Mouse (Mus musculus) layer of hippocampus, postnatal 10 days (tissue): ENCODE measurements around the gene Ptges3l. TPM values are rescaled to one million over a fixed set of nuclear protein-coding genes. Genes with fewer than 3 reads are reported as not detected.
A peak's percentile ranks its signal among the peaks of the same experiment; 100 is the strongest.
"Not testable (repeated sequence)": the region's sequence is repeated elsewhere in the genome, so short reads cannot be mapped to it uniquely, and the experiment has no call there.

Source experiments
- DNase-seq, 2 experiments: peaks; one replicate each; pipeline ENCODE4 v3.0.0; 2021; ENCODE audit warnings: low spot score in 2 of 2
- total RNA-seq, 2 experiments: library from RNA; stranded (reverse); gene quantifications; 2 replicates each; pipeline ENCODE4 v1.2.3; 2021

The Ptges3l gene
- total RNA-seq, 2 experiments from 2014 or later, result 1.3 to 1.9 TPM

DNA sequence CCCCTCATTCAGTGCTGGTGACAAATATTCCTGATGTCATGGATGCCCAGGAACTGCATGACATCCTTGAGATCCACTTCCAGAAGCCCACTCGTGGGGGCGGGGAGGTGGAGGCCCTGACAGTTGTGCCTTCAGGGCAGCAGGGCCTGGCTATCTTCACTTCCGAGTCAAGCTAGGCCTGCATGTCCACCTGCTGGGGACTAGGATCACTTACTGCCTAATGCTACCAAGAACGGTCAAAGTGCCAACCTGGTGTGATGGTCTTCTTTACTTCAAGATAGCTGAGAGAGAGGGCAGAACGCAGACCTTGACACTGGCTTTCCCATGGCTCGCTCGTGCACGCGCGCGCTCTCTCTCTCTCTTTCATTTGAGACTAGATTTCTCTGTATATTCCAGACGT lies 33.1 kb upstream of the Ptges3l start:
- no peak for DNase-seq

DNA sequence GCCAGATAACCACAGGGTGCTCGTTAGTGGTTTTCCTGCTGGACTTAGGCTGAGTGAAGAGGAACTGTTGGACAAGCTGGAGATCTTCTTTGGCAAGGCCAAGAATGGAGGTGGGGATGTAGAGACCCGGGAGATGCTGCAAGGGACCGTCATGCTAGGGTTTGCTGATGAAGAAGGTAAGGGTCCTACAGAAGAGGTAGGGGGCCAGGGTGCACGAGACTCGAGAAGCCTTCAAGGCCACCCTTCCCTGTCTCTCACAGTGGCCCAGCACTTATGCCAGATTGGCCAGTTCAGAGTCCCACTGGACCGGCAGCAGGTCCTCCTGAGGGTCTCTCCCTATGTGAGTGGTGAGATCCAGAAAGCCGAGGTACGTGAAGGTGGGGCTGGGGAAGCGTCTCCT lies 32.5 kb upstream of the Ptges3l start:
- DNase-seq, result no peak

DNA sequence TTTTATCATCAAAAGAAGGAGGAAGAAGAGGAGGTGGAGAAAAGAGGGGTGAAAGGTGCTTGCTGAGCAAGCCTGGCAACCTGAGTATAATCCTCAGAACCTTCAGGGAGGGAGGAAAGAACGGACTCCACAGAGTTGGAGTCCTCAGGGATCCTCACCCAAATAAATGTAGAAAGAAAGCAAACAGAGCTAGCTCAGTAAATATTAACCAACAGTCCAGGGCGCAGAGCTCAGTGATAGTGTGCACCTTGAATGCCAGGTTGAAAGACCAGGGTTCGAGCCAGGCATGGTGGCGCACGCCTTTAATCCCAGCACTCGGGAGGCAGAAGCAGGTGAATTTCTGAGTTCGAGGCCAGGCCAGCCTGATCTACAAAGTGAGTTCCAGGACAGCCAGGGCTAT lies 30.5 kb upstream of the Ptges3l start:
- DNase-seq, result no peak

DNA sequence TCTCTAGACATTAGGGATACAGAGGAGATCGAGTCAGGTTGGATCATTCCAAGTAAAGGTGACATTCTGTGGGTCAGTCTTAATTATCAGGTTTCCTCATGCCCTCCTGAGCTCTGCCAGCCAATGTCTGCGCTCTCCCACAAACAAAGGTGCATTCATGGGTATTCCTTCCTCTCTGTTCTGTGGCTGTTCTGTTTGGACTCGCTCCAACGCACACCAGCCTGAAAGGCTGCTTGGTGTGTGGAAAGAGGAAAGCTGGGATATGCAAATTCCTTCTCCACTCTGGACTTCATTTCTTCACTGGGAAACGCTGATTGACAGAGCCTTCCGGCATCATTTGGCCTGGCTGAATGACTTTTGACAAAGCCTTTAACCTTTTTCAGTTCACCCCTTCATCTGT lies 29.6 kb upstream of the Ptges3l start:
- DNase-seq, result no peak

DNA sequence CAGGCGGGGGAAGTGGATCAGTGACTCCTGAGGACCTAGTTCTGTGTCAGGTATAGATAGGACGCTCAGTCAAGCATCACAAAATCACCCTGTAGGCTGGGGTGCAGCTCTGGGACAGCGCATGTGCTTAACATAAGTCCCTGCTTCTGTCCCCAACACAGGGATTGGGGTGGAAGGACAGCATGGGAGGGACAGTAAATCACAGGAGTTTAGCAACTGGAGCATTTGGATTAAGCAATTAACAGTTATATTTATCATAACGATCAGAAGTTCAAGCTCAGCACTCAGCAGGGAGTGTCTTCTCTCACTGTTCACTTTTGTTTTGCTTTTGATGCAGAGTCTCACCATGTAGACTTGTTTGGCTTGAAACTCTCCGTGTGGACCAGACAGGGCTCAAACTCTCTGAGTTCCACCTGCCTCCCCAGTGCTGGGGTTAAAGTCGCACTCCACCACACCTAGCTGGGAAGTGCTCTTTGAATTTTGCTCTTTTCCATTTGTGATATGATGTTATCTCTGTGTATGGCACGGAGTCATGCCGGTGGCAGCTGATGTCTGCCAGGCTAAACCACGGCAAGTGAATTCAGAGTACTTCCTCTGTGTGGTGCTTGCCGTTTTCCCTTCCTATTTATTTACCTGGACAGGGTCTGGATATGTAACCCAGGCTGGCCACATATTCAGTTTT lies 27.1 kb upstream of the Ptges3l start:
- no peak for DNase-seq

DNA sequence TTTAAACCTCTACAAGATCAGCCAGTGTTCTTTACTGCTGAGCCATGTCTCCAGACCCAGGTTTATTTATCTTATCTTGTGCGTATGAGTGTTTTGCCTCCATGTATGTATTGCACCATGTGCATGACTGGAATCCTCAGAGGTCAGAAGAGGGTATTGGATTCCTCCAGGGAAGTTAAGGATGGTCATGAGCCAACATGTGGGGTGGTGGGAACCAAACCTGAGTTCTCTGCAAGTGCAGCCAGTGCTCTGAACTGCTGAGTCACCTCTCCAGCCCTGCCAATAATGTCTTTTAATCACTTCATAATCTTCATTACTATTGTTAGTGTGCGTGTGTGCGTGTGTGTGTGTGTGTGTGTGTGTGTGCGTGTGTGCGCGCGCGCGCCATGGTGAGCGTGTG lies 26.4 kb upstream of the Ptges3l start:
- no peak for DNase-seq

DNA sequence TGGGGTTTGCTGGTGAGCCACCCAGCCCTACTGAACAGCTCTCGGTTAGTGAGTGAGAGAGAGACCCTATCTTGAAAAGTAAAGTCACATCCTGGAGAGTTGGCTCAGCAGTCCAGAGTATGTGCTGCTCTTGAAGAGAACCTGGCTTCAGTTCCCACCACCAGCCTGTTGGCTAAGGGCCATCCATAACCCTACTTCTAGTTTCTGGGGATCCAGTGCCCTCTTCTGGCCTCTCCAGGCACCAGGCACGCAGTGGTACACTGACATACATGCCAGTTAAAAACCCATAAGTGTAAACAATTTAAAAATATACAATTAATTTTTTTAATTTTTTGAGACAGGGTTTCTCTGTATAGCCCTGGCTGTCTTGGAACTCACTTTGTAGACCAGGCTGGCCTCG lies 25.3 kb upstream of the Ptges3l start:
- no peak for DNase-seq

DNA sequence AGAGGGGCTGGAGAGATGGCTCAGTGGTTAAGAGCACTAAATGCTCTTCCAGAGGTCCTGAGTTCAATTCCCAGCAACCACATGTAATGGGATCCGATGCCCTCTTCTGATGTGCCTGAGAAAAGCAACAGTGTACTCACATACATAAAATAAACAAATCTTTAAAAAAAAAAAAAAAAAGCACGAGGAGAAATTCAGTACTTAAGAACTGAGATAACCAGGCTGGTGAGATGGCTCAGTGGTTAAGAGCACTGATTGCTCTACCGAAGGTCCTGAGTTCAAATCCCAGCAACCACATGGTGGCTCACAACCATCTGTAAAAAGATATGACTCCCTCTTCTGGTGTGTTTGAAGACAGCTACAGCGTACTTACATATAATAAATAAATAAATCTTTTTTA lies 24.5 kb upstream of the Ptges3l start:
- DNase-seq, result not testable (repeated sequence)

DNA sequence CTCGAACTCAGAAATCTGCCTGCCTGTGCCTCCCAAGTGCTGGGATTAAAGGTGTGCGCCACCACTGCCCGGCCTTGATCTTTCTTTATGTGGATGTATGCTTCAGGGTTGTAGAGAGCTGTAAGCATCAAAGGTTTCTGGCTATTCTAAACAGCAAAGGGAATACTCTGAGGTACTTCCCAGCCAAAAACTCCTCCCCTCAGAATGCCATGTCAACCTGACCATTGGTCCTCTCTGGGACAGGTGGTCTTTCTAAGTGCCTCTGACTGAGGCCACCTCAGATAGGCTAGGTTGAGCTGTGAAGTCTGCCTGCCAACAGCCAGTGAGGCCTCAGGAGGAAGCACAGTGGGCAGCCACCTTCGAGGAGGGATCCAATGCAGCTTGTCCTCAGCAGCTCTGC lies 23.8 kb upstream of the Ptges3l start:
- no peak for DNase-seq

DNA sequence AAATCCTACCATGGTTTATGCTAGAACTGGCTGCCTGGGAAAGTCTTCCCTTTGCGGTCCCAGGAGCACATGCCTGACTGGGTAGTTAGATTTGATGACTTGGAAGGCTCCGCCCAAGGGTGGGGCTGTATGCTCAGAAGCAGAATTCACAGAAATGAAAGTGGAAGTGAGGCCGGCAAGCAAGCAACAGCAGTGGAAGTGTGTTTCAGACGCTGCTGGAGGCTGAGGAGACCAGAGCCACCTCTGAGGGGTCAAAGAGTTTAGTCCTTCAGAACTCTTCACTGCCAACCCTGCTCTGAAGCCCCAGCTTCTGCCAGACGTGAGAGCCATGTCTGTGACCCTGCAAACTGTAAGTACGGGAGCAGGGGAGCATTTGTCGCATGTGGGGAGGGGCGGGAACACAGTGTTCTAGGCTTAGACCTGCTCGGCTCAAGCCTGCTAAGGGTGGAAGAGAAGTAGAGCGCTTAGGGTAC lies 23.2 kb upstream of the Ptges3l start, which contains the start of gene Ifi35:
Gene Ifi35 (plus strand): TSS at position 134 of the 473 bp plus-strand sequence.
- DNase-seq, result no peak

DNA sequence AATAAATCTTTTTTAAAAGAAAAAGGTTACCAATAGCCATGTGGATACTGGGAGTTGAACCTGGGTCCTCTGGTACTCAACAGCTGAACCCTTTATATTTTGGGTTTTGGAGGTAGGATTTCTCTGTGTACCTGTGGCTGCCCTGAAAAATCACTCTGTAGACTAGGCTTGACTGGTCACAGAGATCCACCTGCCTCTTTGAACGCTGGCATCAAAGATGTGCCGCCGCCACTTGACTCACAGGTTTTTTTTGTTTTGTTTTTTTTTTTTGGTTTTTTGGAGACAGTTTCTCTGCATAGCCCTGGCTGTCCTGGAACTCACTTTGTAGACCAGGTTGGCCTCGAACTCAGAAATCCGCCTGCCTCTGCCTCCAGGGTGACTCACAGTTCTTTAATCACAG lies 22.7 kb upstream of the Ptges3l start:
- DNase-seq, result no peak

DNA sequence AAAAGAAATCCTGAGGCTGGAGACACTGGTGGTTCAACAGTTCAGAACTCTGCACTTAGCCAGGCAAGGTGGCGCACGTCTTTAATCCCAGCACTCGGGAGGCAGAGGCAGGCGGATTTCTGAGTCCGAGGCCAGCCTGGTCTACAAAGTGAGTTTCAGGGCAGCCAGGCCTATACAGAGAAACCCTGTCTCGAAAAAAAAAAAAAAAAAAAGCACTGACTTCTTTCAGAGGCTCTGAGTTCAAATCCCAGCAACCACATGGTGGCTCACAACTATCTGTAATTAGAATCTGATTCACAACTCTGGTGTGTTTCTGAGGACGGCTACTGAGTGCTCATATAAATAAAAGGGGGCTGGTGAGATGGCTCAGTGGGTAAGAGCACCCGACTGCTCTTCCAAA lies 21.7 kb upstream of the Ptges3l start:
- not testable (repeated sequence) for DNase-seq

DNA sequence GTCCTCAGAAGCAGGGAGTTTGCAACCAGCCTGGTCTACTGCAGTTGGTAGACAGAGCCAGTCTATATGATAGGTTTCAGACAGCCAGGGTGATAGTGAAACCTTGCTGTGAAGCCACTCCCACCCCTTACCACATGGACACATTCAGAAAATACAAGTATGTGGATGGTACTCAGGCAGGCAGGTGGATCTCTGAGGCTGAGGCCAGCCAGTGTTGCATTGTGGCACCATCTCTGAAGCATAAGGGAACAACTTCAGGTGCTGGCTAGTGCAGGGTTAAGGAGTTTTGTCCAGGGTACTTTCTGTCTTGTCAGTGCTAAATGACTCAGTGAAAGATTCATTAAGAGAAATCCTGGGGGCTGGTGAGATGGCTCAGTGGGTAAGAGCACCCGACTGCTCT lies 21.2 kb upstream of the Ptges3l start:
- no peak for DNase-seq

DNA sequence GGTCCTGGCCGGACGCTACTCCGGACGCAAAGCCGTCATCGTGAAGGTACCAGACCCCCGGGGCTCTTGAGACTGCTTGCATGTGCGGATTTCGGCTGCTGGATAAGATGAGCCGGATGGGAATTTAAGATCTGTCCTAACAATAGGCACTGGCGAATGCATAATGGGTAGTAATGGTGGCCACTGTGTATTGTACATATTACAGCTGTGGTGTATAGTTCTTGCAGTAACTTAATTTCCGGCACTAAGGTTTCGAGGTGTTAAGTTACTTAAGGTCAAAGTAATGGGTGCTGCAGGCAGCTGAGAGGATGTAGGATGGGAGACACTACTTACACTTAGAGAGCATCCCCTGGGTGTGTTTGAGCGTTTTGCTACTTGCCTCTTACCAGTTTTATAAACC lies 17.6 kb upstream of the Ptges3l start:
- no peak for DNase-seq

DNA sequence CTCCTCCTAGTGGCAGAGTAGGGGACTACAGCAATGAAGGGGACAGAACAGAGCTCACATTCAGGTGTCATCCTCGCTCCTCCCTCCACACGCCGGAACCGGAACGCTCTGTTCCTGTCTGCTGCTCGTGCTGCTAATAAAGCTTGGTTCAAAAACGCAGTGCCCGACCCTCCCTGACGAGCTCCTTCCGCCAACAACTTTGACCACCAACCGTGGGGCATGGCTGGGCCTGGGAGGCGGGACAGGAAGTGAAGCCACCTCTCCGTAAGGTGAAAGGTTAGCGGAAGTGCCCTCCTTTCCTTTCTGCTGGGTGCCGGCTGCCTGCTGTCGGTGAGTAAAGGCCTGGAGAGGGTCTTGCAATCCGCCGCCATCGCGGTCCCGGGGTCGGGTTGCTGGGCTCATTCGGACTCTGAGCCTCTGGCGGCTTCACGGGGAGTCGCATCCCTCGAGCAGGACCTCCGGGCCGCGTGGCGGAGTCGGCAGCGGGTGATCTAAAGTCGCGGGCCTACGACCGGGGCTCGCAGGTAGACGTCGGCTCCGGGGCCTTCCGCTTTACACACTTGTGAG lies 17.1 kb upstream of the Ptges3l start, which contains the start of gene Rpl27:
Gene Rpl27 (plus strand): TSS at position 172 of the 567 bp plus-strand sequence.
- peak; percentile 96 to 97 for DNase-seq

DNA sequence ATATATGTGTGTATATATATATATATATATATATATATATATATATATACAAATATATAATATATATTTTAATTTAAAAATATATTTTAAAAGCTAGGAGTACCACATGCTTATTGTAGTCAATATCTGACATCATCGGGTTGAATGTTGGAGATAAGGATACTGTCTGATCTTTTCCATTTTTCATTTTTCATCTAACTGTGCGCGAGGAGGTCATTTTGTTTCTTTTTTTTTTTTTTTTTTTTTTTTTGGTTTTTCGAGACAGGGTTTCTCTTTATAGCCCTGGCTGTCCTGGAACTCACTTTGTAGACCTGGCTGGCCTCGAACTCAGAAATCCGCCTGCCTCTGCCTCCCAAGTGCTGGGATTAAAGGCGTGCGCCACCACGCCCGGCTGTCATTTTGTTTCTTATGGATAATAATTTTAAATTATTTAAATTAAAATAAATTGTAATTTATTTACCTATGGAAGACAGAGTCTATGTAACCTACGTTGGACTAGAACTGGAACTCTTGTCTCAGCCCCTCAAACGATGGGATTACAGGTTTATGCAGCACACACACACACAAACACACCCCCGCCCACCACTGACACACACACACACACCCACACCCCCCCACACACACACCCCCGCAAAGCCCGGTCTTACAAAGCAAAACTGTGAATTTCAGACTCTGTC lies 16.5 kb upstream of the Ptges3l start:
- DNase-seq, result not testable (repeated sequence)

DNA sequence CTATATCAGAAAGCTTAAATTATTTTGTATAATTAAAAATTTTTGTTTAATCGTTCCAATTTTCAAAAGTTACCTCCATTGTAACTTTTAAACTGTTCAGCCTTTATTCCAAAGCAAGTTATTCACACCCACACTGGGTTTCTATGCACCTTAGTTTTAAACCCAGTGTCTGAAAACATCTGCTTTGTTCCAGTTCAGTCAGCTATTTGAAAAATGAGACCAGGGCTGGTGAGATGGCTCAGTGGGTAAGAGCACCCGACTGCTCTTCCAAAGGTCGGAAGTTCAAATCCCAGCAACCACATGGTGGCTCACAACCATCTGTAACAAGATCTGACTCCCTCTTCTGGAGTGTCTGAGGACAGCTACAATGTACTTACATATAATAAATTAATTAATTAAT lies 12.9 kb upstream of the Ptges3l start:
- not testable (repeated sequence) for DNase-seq

DNA sequence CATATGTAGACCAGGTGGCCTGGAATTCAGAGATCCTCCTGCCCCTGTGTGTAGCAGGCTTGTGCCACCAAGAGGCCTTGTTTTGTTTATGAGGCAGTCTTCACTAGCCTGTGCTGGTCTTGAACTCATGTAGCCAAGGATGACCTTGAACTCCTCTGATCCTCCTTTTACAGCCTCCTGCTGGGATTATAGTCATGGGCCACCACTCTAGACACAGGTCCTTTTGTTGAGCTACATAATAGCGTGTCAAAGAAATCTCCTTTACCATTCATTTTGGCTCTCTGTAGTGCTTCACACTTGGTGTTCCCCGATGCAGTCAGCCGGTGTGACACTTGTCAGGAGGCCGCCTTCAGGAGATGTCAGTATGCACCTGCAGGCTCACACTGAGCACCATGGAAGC lies 11.8 kb upstream of the Ptges3l start:
- DNase-seq, result no peak

DNA sequence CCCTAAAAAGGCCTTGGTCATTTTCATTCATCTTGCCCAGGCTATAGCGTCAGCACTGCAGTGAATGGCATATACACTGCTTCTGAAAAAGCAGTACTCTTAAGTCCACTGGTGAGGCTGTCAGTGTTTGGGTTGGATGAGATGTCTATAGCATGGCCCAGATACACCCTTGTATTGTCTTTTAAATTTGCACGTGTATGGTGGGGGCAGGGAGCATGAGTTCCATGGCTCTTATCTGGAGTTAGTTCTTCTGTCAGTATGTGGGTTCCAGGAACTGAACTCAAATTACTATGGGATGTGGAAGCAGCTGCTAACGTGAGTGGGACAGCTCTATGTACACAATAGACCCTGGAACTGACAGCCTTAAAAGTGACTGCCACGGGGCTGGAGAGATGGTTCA lies 10.7 kb upstream of the Ptges3l start:
- DNase-seq, result no peak

DNA sequence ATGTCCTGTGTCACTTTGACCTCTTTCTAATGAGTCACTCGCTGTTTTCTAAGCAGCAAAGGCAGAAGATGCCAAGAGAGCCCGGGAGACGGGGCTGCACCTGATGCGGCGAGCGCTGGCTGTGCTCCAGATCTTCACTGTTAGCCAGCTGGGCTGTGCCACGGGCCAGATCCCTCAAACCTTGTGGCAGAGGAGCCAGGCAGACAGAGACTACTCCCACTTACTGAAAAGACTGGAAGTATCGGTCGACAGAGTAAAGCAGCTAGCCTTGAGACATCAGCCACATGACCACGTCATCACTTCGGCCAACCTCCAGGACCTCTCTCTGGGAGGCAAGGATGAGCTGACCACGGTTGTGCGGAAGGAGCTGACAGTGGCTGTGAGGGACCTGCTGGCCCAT lies 8.3 kb upstream of the Ptges3l start:
- DNase-seq, result no peak

DNA sequence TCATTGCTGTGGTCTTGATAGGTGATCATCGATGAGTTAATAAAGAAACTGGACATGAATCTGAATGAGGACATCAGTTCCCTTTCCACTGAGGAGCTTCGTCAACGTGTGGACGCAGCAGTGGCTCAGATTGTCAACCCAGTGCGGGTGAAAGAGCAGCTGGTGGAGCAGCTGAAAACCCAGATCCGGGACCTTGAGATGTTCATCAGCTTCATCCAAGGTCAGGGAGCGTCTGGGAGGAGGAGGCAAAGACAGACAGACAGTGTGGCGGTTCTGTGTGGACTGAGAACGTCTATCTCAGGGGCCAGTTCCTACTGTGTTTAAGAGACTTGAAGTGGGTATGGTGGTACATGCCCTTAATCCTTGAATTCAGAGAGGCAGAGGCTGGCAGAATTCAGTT lies 6.2 kb upstream of the Ptges3l start:
- DNase-seq, result no peak

DNA sequence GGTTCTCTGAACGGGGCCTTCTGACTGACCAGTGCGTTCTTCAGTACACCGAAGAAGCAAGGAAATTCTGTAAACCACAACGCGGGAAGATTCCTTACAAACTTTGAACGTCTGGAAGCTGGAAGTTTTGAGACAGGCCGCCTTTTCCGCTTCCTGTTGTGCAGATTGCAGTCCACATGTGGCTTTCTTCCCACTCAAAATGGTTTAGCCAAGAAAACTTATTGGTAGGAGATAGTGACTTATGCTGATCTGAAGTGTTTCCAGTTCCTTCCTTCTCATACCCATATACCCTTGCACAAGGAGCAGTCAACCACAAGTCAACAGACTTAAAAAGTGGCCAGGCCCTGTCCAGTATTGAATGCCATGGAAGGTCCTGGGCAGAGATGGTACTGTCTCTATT lies 1.0 kb upstream of the Ptges3l start:
- DNase-seq, result no peak
